Mouse (Mus musculus) hematopoietic multipotent progenitor cell, adult 10-12 weeks (in vitro differentiated cells): ENCODE data around the gene Pum2. TPM values are rescaled to one million over a fixed set of nuclear protein-coding genes. Genes with fewer than 3 reads are reported as not detected.

Experiments
- polyA plus RNA-seq: library from polyadenylated mRNA; stranded (reverse); fragments of >175 nt; gene quantifications from 2 replicates; pipeline ENCODE4 v1.2.3, GENCODE M21; 2012; ENCODE audit warnings: low replicate concordance

The Pum2 gene
- polyA plus RNA-seq, result 62.8 and 82.2 TPM in 2 replicates

DNA sequence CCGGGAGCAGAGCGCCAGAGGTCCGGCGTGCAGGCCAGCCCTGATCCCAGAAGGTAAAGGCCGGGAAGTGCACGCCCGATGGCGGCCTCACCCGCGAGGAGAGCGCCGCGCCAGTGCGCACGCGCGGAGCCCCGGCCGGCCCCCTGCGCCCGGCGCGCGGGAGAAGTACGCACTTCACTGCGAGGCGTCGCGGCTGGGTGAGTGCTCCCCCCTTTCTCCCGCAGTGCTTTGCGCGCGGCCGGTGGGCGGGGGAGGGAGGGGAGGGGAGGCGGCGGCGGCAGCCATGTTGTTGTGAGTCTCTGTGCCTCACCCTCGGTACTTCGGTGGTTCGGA is at the start of gene Pum2:
TSS of gene Pum2 (plus strand) at position 161 of the 333 bp plus-strand sequence.

DNA sequence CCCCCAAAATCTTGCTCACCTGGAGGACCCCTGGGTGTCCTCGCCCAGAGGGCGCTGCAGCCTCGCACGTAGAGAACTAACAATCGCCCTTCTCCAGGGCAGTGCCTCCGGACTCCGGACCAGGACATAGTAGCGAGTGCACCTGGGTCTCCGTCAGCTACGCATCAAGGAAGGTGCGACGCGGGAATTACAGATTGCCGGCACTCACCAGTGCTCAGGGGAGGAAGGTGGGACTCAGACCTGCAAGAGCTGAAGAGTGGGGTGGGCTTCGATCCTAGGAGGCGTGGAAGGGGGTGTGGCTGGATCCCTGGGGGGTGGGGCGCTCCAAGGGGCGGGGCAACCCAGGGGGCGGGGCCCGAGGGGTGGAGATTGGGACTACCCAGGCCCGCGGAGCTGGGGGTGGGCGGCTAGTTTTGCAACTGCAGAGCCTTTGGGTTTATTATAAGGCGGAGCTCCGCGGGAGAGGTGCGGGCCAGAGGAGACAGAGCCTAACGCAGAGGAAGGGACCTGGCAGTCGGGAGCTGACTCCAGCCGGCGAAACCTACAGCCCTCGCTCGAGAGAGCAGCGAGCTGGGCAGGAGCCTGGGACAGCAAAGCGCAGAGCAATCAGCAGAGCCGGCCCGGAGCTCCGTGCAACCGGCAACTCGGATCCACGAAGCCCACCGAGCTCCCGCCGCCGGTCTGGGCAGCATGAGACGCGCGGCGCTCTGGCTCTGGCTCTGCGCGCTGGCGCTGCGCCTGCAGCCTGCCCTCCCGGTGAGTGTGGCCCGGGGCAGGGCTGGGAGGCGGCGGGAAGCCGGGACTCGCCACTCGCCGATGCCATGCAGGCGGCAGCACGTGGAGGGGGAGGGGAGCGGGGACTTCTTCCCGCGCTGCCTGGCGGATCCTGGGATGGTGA is 97.3 kb downstream of the Pum2 start, which contains the start of gene Sdc1:
TSS of gene Sdc1 (plus strand) at position 378 of the 898 bp plus-strand sequence.

Other genes starting within 250 kb of the Pum2 start
- gene Rhob, start 174.1 kb upstream of the Pum2 start, polyA plus RNA-seq, result 54.5 and 155 TPM in 2 replicates
- gene Slc7a15, start 75.1 kb upstream of the Pum2 start, polyA plus RNA-seq, result not detected in 2 replicates
- gene Sdc1, start 97.2 kb downstream of the Pum2 start, polyA plus RNA-seq, result 41.4 and 57.6 TPM in 2 replicates
- gene Laptm4a, start 247.5 kb downstream of the Pum2 start, polyA plus RNA-seq, result 9.7 and 43.7 TPM in 2 replicates